ENCODE assay signal across 19 mouse cellular contexts in the genomic region with DNA sequence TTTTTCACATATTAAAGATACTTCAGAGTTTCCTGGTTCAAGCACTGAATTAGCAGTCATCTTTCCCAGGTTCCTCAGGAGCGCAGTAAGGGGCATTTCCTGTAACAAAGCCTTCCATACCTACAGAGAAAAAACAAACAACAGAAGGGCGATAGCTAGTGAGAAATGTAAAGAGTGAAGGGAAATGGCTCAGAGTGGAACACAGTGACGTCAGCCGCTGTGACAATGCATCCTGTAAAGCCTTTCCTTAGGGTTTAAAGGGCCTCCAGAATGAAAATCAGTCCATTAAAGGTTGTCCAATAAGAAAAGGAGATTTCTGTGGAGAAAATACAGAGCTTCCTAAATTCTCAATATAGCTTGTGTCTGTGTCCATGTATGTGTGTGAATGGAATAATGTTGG. TPM values are rescaled to one million over a fixed set of nuclear protein-coding genes. Genes with fewer than 3 reads are reported as not detected.
DNase-seq lines count a peak whose midpoint lies in the region; ATAC-seq and TF ChIP-seq lines count a peak whose summit lies in the region.
"Had no signal": no experiment of that assay in that cellular context is flagged by ENCODE, and none has a peak within 500 bp of the region (broad histone marks: within the 10 kb centered on the region; RNA-seq: fewer than 3 reads in every experiment).

No protein-coding gene starts in this region.

- peak; percentile 24 for DNase-seq in CH12.LX (ENCODE audit: extremely low read depth)
- DNase-seq in stomach, postnatal 0 days (ENCODE audit: low spot score) = peak; percentile 57
- DNase-seq in heart, postnatal 36 days = no peak
- DNase-seq in left cerebral cortex, postnatal 36 days (ENCODE audit: low spot score in 2 of 2) = no peak
- DNase-seq: adrenal gland, adult 2 months; adrenal gland, adult 8-10 months; adrenal gland, postnatal 10 days; adrenal gland, postnatal 14 days; adrenal gland, postnatal 25 days; adrenal gland, postnatal 36 days; B cell, adult 2 months; cerebellum, adult 11 months; cerebellum, adult 11-12 months; cerebellum, adult 18-20 months; cerebellum, adult 2 months had no signal

- TF ChIP-seq CTCF in CH12.LX (conservative IDR thresholded peaks at IDR 0.05 in 1 of 2, IDR thresholded peaks at IDR 0.05 in 1 of 2; ENCODE audit: low read depth in 2 of 2, low read length in 2 of 2) = no peak
- no peak for TF ChIP-seq CTCF in stomach, postnatal 0 days (IDR thresholded peaks at IDR 0.05; ENCODE audit: low read depth)

- peak overlapping the region; percentile 77; the same call in 1 of the 2 replicates for H3K27ac ChIP-seq in CH12.LX (ENCODE audit: insufficient read depth, low read depth)
- H3K27ac ChIP-seq in stomach, postnatal 0 days (replicated peaks) = no peak overlapping the region

- H3K9me3 ChIP-seq in CH12.LX (replicated peaks; ENCODE audit: low read length) = no peaks in the 10 kb centered on the region
- H3K9me3 ChIP-seq in stomach, postnatal 0 days (ENCODE audit: control insufficient read depth, low read length) = no peaks in the 10 kb centered on the region
- H3K9me3 ChIP-seq: G1E had no signal

- peak overlapping the region; percentile 100 for H3K4me2 ChIP-seq in CH12.LX (ENCODE audit: insufficient read depth, low read depth, poor library complexity, severe bottlenecking)
- no peak overlapping the region for H3K4me2 ChIP-seq in stomach, postnatal 0 days (replicated peaks; ENCODE audit: low read depth)

- no peaks in the 10 kb centered on the region; the same call in 1 of the 2 replicates for H3K79me2 ChIP-seq in CH12.LX (replicated peaks; ENCODE audit: control insufficient read depth, extremely low read depth, insufficient read depth, poor library complexity, severe bottlenecking)

- no peaks in the 10 kb centered on the region for H3K27me3 ChIP-seq in CH12.LX (replicated peaks)
- no peaks in the 10 kb centered on the region for H3K27me3 ChIP-seq in stomach, postnatal 0 days (ENCODE audit: control insufficient read depth, insufficient read depth, low read length)
- H3K27me3 ChIP-seq: Patski had no signal

- H3K4me1 ChIP-seq in CH12.LX (ENCODE audit: control insufficient read depth in 1 of 2, insufficient read depth in 2 of 2) = peaks cover 0 to 15% of the 10 kb centered on the region in 2 experiments; a peak in 3 of 4 replicates
- H3K4me1 ChIP-seq in stomach, postnatal 0 days (replicated peaks; ENCODE audit: control insufficient read depth, insufficient read depth) = no peaks in the 10 kb centered on the region

- TF ChIP-seq EP300 in CH12.LX (IDR thresholded peaks at IDR 0.05; ENCODE audit: low read length) = no peak
- TF ChIP-seq EP300 in stomach, postnatal 0 days (optimal IDR thresholded peaks at IDR 0.05) = no peak

- dilution Hi-C loops in CH12.LX (cut with MboI; ENCODE audit: extremely low pct_ligation_motif_present, extremely low pct_unique_long_range_greater_than_20kb, low sequenced_read_pairs) = no loop called here

- in situ Hi-C loops in CH12.LX (cut with MboI; ENCODE audit: low pct_ligation_motif_present, low pct_unique_long_range_greater_than_20kb, low sequenced_read_pairs) = no loop called here

- peak overlapping the region; percentile 89 for H3K9ac ChIP-seq in CH12.LX (ENCODE audit: insufficient read depth, low read depth)
- no peak overlapping the region for H3K9ac ChIP-seq in stomach, postnatal 0 days (ENCODE audit: low read length)

- ATAC-seq in stomach, postnatal 0 days (ENCODE audit: low FRiP score, low TSS enrichment) = peak; percentile 83
- ATAC-seq: activated CD4-positive, CD25-positive, alpha-beta regulatory T cell, adult 4 months; CD4-positive, CD25-positive, alpha-beta regulatory T cell, adult 4 months; Patski had no signal

- TF ChIP-seq RAD21 in CH12.LX (IDR thresholded peaks at IDR 0.05; ENCODE audit: low read depth, low read length) = no peak

- H3K36me3 ChIP-seq in CH12.LX (replicated peaks in 1 of 2; ENCODE audit: control insufficient read depth in 1 of 2, insufficient read depth in 1 of 2, low read length in 1 of 2) = peaks cover 11 to 22% of the 10 kb centered on the region in 2 experiments
- H3K36me3 ChIP-seq in stomach, postnatal 0 days (ENCODE audit: control insufficient read depth, insufficient read depth, low read length) = no peaks in the 10 kb centered on the region

- no peak; the same call in 1 of the 2 replicates for TF ChIP-seq POLR2A in CH12.LX (IDR thresholded peaks at IDR 0.05; ENCODE audit: low read depth, low read length)

- 68% methylated on average over 4 of the region's 4 CpGs for WGBS in stomach, postnatal 0 days

- intact Hi-C loops in heart, postnatal 36 days (cut with DNase I) = no loop called here
- intact Hi-C loops in left cerebral cortex, postnatal 36 days (cut with DNase I) = no loop called here

- H3K4me3 ChIP-seq in CH12.LX (replicated peaks in 1 of 3; ENCODE audit: low read depth in 2 of 3, low read length in 2 of 3, poor library complexity in 1 of 3) = peak overlapping the region; percentile 27 to 44 (median 32)
- no peak overlapping the region for H3K4me3 ChIP-seq in stomach, postnatal 0 days (ENCODE audit: low read depth, low read length)

TF ChIP-seq in CH12.LX, 34 proteins besides CTCF, POLR2A, EP300 and RAD21:
- no peak for TF ChIP-seq HCFC1 (IDR thresholded peaks at IDR 0.05; ENCODE audit: low read depth, low read length)
- TF ChIP-seq SMC3 (IDR thresholded peaks at IDR 0.05; ENCODE audit: low read depth, low read length) = no peak
- TF ChIP-seq MYC (IDR thresholded peaks at IDR 0.05; ENCODE audit: low read depth, low read length) = no peak; the same call in 1 of the 2 replicates
- TF ChIP-seq JUN (IDR thresholded peaks at IDR 0.05; ENCODE audit: insufficient read depth, low read depth, low read length) = peak; percentile 56
- no peak for TF ChIP-seq MAZ (IDR thresholded peaks at IDR 0.05; ENCODE audit: low read depth, low read length)
- no peak for TF ChIP-seq TCF12 (IDR thresholded peaks at IDR 0.05; ENCODE audit: low read depth, low read length)
- no peak for TF ChIP-seq CHD1 (IDR thresholded peaks at IDR 0.05; ENCODE audit: low read depth, low read length)
- TF ChIP-seq E2F4 (IDR thresholded peaks at IDR 0.05; ENCODE audit: insufficient replicate concordance, low read depth, low read length) = no peak
- 0 out of 2 replicates have a peak, but pooled peaks have one; percentile 1 for TF ChIP-seq SIN3A (IDR thresholded peaks at IDR 0.05; ENCODE audit: low read length)
- TF ChIP-seq CHD2 (IDR thresholded peaks at IDR 0.05; ENCODE audit: low read length) = no peak
- TF ChIP-seq ETS1 (conservative IDR thresholded peaks at IDR 0.05; ENCODE audit: low read depth, low read length) = 0 out of 2 replicates have a peak, but pooled peaks have one; percentile 8
- no peak for TF ChIP-seq POLR2AphosphoS2 (IDR thresholded peaks at IDR 0.05; ENCODE audit: low read depth, low read length)
- TF ChIP-seq ELF1 (IDR thresholded peaks at IDR 0.05; ENCODE audit: low read depth, low read length) = no peak
- no peak for TF ChIP-seq ZKSCAN1 (IDR thresholded peaks at IDR 0.05; ENCODE audit: borderline replicate concordance, low read depth, low read length)
- peak; percentile 52; the same call in 1 of the 2 replicates for TF ChIP-seq JUND (conservative IDR thresholded peaks at IDR 0.05; ENCODE audit: low read depth, low read length)
- TF ChIP-seq NRF1 (IDR thresholded peaks at IDR 0.05; ENCODE audit: low read depth, low read length) = no peak
- TF ChIP-seq ZC3H11A (IDR thresholded peaks at IDR 0.05; ENCODE audit: low read depth, low read length) = no peak
- no peak for TF ChIP-seq NELFE (IDR thresholded peaks at IDR 0.05; ENCODE audit: low read depth, low read length)

RNA-seq across cellular contexts. Expression of a gene that starts 11.1 kb away (rescaled TPM):
- total RNA-seq in CH12.LX (2012; rRNA removed) = 7.0 and 7.5 TPM in 2 replicates
- 6.6 and 8.4 TPM in 2 replicates for total RNA-seq in CH12.LX (2014; rRNA removed)
- 3.4 and 3.8 TPM in 2 replicates for polyA plus RNA-seq in CH12.LX (2012; ENCODE audit: insufficient read length, low read depth)
- 8.7 and 8.9 TPM in 2 replicates for polyA plus RNA-seq in stomach, postnatal 0 days (2015; fragmentation: Nextera tagmentation; extraction: Ambion mirVana)
- total RNA-seq in heart, postnatal 36 days (2021) = 1 to 10 TPM; 7.9 to 9.6 TPM
- total RNA-seq in left cerebral cortex, postnatal 36 days (2021) = 10 to 100 TPM; 25.5 to 29.7 TPM

RNA-seq across cellular contexts. Expression of a gene that starts 11.3 kb away (rescaled TPM):
- 46.4 and 61.3 TPM in 2 replicates for total RNA-seq in CH12.LX (2012; rRNA removed)
- total RNA-seq in CH12.LX (2014; rRNA removed) = 54.3 and 58.9 TPM in 2 replicates
- 111 and 130 TPM in 2 replicates for polyA plus RNA-seq in CH12.LX (2012; ENCODE audit: insufficient read length, low read depth)
- 57.6 and 61.5 TPM in 2 replicates for polyA plus RNA-seq in stomach, postnatal 0 days (2015; fragmentation: Nextera tagmentation; extraction: Ambion mirVana)
- total RNA-seq in heart, postnatal 36 days (2021) = 10 to 100 TPM; 17.0 to 18.4 TPM
- total RNA-seq in left cerebral cortex, postnatal 36 days (2021) = 10 to 100 TPM; 38.7 to 40.0 TPM

RNA-seq across cellular contexts. Expression of a gene that starts 49.7 kb away (rescaled TPM):
- total RNA-seq in CH12.LX (2012; rRNA removed) (31.6 and 32.9 TPM in 2 replicates), CH12.LX (2014; rRNA removed) (28.0 and 30.3 TPM in 2 replicates)
- polyA plus RNA-seq in CH12.LX (2012; ENCODE audit: insufficient read length, low read depth) = 51.4 and 63.6 TPM in 2 replicates
- 104 TPM in 2 replicates for polyA plus RNA-seq in stomach, postnatal 0 days (2015; fragmentation: Nextera tagmentation; extraction: Ambion mirVana)
- total RNA-seq in heart, postnatal 36 days (2021) = 10 to 100 TPM; 81.7 to 87.3 TPM
- total RNA-seq in left cerebral cortex, postnatal 36 days (2021) = 100 to 1,000 TPM; 106 TPM

Comparison
In these comparisons a context has a peak if more than half of its experiments do, and no peak if none do; other contexts are left out.
1. DNase-seq: peak in CH12.LX (single experiment) and stomach, postnatal 0 days (single experiment); none in heart, postnatal 36 days (0 of 2) and left cerebral cortex, postnatal 36 days (0 of 2).